Mouse (Mus musculus) liver, embryonic 13.5 days (tissue): Measurements from ENCODE around the gene Rlim. TPM values are rescaled to one million over a fixed set of nuclear protein-coding genes. Genes with fewer than 3 reads are reported as not detected.

Source experiments
- ATAC-seq: fragments of 200-750 bp; cut with Nextera tagmentation; 2 replicates; pipeline ENCODE4 v1.8.0; 2017; ENCODE audit warnings: low read depth, mild to moderate bottlenecking, moderate number of reproducible peaks, moderate library complexity
- DNase-seq: peaks from one replicate; pipeline ENCODE4 v3.0.0; 2022
- H3K27ac ChIP-seq: fragments of 300-500 bp; sonication (generic); 2 replicates; pipeline ENCODE4 v1.5.1; 2015; ENCODE audit warnings: moderate library complexity, mild to moderate bottlenecking, inconsistent platforms
- H3K27me3 ChIP-seq: fragments of 300-500 bp; sonication (generic); 2 replicates; pipeline ENCODE4 v1.6.1; 2015; ENCODE audit warnings: mild to moderate bottlenecking, inconsistent platforms
- H3K36me3 ChIP-seq: fragments of 300-500 bp; sonication (generic); 2 replicates; pipeline ENCODE4 v1.6.1; 2015; ENCODE audit warnings: mild to moderate bottlenecking, inconsistent platforms
- H3K4me1 ChIP-seq: fragments of 300-500 bp; sonication (generic); replicated peaks from 2 replicates; pipeline ENCODE4 v1.6.1; 2015; ENCODE audit warnings: inconsistent platforms
- H3K4me2 ChIP-seq: fragments of 300-500 bp; sonication (generic); 2 replicates; pipeline ENCODE4 v1.6.1; 2015; ENCODE audit warnings: inconsistent platforms, mild to moderate bottlenecking, moderate library complexity
- H3K4me3 ChIP-seq: fragments of 300-500 bp; sonication (generic); replicated peaks from 2 replicates; pipeline ENCODE4 v1.5.1; 2015; ENCODE audit warnings: mild to moderate bottlenecking, inconsistent platforms
- H3K9ac ChIP-seq: fragments of 300-500 bp; sonication (generic); 2 replicates; pipeline ENCODE4 v1.6.1; 2015; ENCODE audit warnings: mild to moderate bottlenecking, inconsistent platforms
- H3K9me3 ChIP-seq: fragments of 300-500 bp; sonication (generic); replicated peaks from 2 replicates; pipeline ENCODE4 v1.6.1; 2016; ENCODE audit warnings: inconsistent platforms
- WGBS: fragments of 180-500 bp; shearing (Covaris S2); methylation state at CpG from one replicate; pipeline ENCODE4 v1.1.7; 2015; ENCODE audit not compliant: insufficient replicate concordance; 5-methylcytosine and 5-hydroxymethylcytosine counted together
- polyA plus RNA-seq: library from polyadenylated mRNA; unstranded; fragments of >200 nt; fragmentation: Nextera tagmentation; extraction: Ambion mirVana; gene quantifications from 2 replicates; pipeline ENCODE4 v1.2.1, GENCODE M21; 2015

Rlim gene
- 11.2 and 14.7 TPM in 2 replicates for polyA plus RNA-seq

DNA sequence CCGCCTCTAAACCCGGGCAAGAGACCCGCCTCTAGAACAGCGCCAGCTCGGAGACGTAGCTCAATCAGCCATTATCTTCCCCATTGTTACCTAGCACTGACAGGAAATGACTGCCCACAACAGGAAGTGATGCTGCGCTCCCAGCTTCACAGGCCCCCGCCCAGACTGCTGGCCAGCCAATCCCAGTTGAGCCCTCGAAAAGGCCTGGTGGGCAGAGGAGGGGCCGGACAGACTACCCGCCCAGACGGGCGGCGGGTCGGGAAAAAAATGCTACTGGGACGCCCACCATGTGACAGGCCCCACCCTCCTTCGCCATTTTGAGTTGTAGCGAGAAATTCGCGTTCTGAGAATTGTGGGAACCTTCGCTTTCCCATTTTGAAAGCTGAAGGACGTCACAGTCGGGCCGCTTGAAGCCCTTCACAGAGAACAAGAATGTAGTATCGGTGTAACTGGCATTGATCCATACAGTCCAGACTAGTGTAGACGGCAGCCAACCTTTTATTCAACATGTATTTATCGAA is at the start of gene Rlim:
Gene Rlim, minus strand, starts transcription at position 116 of the 521 bp plus-strand sequence.
- peaks cover 11% of the 10 kb centered on the region; the same call in 1 of the 2 replicates for H3K27me3 ChIP-seq
- peak; percentile 99 for ATAC-seq
- peak within 1 kb of the TSS; percentile 81 for H3K4me3 ChIP-seq
- peak within 1 kb of the TSS; percentile 85 for H3K9ac ChIP-seq
- H3K9me3 ChIP-seq, result no peaks in the 10 kb centered on the region
- DNase-seq, result peak; percentile 89
- H3K4me2 ChIP-seq, result peak within 1 kb of the TSS; percentile 68
- WGBS, result 15% methylated on average over 27 of the region's 27 CpGs
- peaks cover 12% of the 10 kb centered on the region for H3K36me3 ChIP-seq
- H3K4me1 ChIP-seq, result no peaks in the 10 kb centered on the region
- peak within 1 kb of the TSS; percentile 88 for H3K27ac ChIP-seq

DNA sequence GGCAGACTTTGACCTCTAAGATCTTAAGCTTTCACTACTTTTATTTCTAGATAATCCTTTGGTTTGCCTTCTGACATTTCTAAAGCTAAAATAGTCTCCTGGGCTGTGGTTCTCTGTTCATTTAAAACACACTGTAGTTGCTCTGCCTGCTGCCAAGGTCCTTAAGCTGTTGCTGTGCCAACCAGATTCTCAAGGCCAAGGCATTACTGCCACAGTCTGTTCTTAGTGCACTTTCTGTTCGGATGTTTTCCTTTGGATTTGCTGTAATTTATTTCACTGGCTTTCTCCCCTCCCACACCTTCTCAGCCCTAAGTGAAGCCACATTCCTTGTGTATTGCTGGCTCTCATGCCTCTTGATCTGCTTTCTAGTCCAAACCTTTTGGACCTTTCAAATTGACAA is 36.1 kb upstream of the Rlim start:
- Histone ChIP-seq H3K9ac (no peak overlapping the region), H3K4me2 (no peak overlapping the region), H3K4me3 (no peak overlapping the region), H3K27me3 (no peaks in the 10 kb centered on the region; the same call in 1 of the 2 replicates), H3K36me3 (no peaks in the 10 kb centered on the region), H3K27ac (no peak overlapping the region), H3K9me3 (no peaks in the 10 kb centered on the region), H3K4me1 (no peaks in the 10 kb centered on the region)
- DNase-seq (no peak), ATAC-seq (no peak)
- 68% methylated on average over 1 of the region's 1 CpGs for WGBS

DNA sequence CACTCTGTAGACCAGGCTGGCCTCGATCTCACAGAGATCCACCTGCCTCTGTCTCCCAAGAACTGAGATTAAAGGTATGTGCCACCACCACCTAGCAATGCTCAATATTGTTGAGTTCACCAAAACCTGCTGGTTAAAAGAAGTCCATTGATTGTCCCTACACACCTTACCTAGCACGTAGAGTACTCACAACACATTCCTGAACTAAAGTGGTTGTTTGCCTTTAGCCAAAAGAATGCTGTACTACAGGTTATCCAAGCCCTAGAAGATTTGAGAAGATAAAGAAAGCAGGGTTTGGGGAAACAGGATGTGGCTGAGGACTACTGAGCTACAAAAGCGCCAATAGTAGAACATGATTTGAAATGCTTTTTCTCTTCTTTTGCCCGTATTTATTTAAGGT is 34.0 kb upstream of the Rlim start:
- WGBS, result 67% methylated on average over 4 of the region's 4 CpGs
- ATAC-seq, result no peak

DNA sequence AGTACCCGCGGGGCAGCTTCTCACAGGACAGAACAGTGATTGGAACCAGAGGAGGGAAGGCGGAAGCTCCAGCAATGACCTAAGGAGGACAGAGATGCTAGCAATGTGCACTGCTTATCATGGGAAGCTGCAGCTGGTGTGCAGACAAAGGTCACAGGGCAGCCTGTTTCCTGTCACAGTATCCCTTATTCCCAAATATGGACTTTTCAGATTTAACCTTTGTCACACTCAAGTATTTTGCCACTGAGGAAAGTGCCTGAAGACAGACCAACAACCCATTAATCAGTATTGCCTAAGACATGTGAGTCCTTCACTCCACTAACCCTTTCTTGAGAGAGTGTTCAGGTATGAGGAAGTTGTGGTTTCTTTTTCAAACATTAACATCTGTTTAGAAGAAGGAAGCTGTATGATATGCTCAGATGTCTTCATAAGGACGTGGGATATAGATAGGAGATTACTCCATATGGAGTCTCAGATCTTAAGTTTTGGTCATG is 32.3 kb upstream of the Rlim start:
- no peak for ATAC-seq
- 27% methylated on average over 4 of the region's 4 CpGs for WGBS
- H3K27ac ChIP-seq, result no peak overlapping the region

More for the DNA sequence above, 34.0 kb upstream of the Rlim start:
- Histone ChIP-seq H3K9me3 (no peaks in the 10 kb centered on the region), H3K27me3 (no peaks in the 10 kb centered on the region; the same call in 1 of the 2 replicates), H3K36me3 (no peaks in the 10 kb centered on the region), H3K4me2 (no peak overlapping the region), H3K9ac (no peak overlapping the region), H3K4me3 (no peak overlapping the region), H3K27ac (no peak overlapping the region), H3K4me1 (no peaks in the 10 kb centered on the region)
- no peak for DNase-seq

DNA sequence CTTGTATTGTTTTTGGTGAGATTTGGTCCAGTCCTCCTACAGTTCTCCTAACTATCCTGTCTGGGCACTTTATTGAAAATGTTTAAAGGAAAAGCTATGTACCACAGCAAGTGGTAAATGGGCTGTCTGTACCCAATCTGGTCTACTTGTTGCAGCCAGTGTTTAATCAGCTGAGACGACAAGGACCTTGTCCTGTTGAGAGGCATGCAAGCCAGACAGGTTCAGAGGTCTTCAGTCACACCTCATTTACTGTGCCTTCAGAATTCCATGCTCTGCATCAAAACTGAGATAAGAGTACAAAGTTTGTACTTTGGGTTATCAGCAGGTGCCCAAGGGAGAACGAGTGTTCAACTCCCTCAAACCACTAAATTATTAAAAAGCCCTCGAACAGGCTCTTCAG is 13.7 kb upstream of the Rlim start:
- no peaks in the 10 kb centered on the region for H3K4me1 ChIP-seq

More for the DNA sequence above, 32.3 kb upstream of the Rlim start:
- H3K4me3 ChIP-seq, result no peak overlapping the region
- H3K9me3 ChIP-seq, result no peaks in the 10 kb centered on the region
- no peak overlapping the region for H3K9ac ChIP-seq
- H3K27me3 ChIP-seq, result no peaks in the 10 kb centered on the region; the same call in 1 of the 2 replicates
- H3K4me1 ChIP-seq, result no peaks in the 10 kb centered on the region
- no peaks in the 10 kb centered on the region for H3K36me3 ChIP-seq
- no peak for DNase-seq
- H3K4me2 ChIP-seq, result no peak overlapping the region

DNA sequence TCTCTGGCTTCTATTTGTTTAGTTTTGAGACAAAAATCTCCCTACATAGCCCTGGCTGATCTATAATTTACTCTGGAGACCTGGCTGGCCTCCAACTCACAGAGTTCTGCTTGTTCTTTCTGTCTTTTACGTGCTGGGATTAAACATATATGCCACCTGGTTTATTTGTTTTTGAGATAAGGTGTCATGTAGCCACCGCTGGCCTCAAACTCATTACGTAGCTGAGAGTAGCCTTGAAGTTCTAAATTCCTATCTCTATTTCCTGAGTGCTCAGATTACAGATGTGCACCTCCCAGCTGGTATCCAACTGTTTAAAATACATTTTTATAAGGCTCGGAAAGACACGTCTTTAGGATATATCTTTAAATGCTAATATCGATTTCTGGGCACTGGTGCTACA is 12.8 kb upstream of the Rlim start:
- no peak for ATAC-seq
- 53% methylated on average over 6 of the region's 6 CpGs for WGBS

More for the DNA sequence above, 13.7 kb upstream of the Rlim start:
- no peak overlapping the region for H3K9ac ChIP-seq
- no peak overlapping the region for H3K27ac ChIP-seq
- no peak overlapping the region for H3K4me3 ChIP-seq
- no peaks in the 10 kb centered on the region for H3K9me3 ChIP-seq
- H3K36me3 ChIP-seq, result no peaks in the 10 kb centered on the region
- whole genome bisulfite sequencing, result 47% methylated on average over 3 of the region's 3 CpGs
- H3K4me2 ChIP-seq, result no peak overlapping the region
- ATAC-seq (no peak), DNase-seq (no peak)
- H3K27me3 ChIP-seq, result peaks cover 16% of the 10 kb centered on the region

DNA sequence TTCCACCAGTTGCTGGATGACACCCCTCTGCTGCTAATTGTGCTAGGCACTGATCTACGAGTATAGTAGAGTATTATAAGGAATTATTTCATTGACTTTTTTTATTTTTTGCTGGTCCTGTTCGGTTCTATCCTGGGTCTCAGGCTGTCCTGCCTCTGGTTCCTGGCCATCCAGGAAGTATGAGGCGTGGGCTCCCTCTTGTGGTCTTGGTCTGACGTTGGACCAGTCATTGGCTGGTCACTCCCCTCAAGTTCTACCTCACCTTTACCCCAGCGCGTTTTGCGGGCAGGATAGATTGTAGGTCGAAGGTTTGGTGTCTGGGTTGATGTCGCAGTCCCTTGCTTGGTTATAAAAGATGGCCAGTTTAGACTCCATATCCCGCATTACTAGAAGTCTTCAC is 10.6 kb upstream of the Rlim start:
- DNase-seq, result no peak
- 29% methylated on average over 10 of the region's 10 CpGs for WGBS

More for the DNA sequence above, 12.8 kb upstream of the Rlim start:
- no peaks in the 10 kb centered on the region for H3K9me3 ChIP-seq
- no peak overlapping the region for H3K4me3 ChIP-seq
- H3K9ac ChIP-seq, result no peak overlapping the region
- no peaks in the 10 kb centered on the region for H3K36me3 ChIP-seq
- H3K4me2 ChIP-seq, result no peak overlapping the region
- H3K4me1 ChIP-seq, result no peaks in the 10 kb centered on the region
- no peak overlapping the region for H3K27ac ChIP-seq
- H3K27me3 ChIP-seq, result peaks cover 16% of the 10 kb centered on the region
- no peak for DNase-seq

DNA sequence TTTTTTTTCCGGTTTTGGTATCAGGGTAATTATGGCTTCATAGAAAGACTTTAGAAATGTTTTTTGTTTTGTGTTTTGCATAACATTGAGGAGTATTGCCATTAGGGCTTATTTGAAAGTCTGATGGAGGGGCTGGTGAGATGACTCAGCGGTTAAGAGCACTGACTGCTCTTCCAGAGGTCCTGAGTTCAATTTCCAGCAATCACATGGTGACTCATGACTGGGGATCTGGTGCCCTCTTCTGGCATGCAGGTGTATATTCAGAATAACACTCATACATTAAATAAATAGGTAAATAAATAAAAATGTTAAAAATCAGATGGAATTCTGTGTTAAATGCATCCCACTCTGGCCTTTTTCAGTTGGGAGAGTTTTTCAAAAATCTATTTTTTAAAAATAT is 9.3 kb upstream of the Rlim start:
- Histone ChIP-seq H3K4me1 (no peaks in the 10 kb centered on the region), H3K9me3 (no peaks in the 10 kb centered on the region), H3K36me3 (no peaks in the 10 kb centered on the region), H3K4me3 (no peak overlapping the region), H3K27ac (no peak overlapping the region), H3K4me2 (no peak overlapping the region), H3K9ac (no peak overlapping the region), H3K27me3 (peaks cover 25% of the 10 kb centered on the region)
- ATAC-seq (no peak), DNase-seq (peak; percentile 10)
- 52% methylated on average over 2 of the region's 2 CpGs for WGBS

More for the DNA sequence above, 10.6 kb upstream of the Rlim start:
- no peaks in the 10 kb centered on the region for H3K9me3 ChIP-seq
- no peak overlapping the region for H3K4me3 ChIP-seq
- H3K27me3 ChIP-seq, result peaks cover 16% of the 10 kb centered on the region
- no peak overlapping the region for H3K27ac ChIP-seq
- H3K4me2 ChIP-seq, result no peak overlapping the region
- ATAC-seq, result no peak
- no peak overlapping the region for H3K9ac ChIP-seq
- H3K4me1 ChIP-seq, result no peaks in the 10 kb centered on the region
- no peaks in the 10 kb centered on the region for H3K36me3 ChIP-seq

DNA sequence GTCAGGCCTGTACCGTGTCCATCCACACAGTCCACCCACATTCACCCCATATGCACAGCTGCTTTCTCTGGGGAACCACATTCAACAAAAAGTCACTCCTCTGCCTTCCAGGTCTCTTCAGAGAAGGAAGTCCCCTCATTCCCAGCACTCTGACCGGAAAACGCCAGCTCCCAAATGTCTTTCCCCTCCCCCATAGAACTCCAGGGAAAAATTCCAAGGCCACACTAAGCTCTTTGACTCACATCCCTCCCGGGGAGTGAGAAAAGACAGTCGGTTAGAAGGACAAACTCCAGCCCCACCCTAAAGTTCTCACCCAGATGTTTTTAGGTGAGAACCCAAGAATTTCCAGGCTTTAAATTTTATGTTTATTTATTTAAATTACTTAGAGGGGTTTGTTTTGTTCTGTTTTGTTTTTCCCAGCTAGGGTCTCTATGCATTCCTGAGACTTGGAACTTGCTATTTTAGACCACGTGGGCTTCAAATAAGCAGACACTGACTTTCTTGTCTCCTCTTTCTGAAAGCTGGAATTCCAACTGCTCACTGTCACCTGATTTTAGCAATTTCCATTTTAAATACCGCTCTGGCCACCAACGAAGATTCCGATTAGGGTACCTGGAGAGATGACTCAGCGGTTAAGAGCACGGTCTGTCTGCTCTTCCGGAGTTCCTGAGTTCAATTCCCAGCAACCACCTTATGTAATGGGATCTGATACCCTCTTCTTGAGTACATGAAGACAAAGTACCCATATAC is 6.3 kb upstream of the Rlim start:
- H3K4me2 ChIP-seq, result no peak overlapping the region
- H3K9me3 ChIP-seq, result no peaks in the 10 kb centered on the region
- DNase-seq (no peak), ATAC-seq (no peak)
- H3K27me3 ChIP-seq, result peaks cover 16% of the 10 kb centered on the region; the same call in 1 of the 2 replicates
- no peak overlapping the region for H3K4me3 ChIP-seq
- 37% methylated on average over 12 of the region's 12 CpGs for WGBS
- no peaks in the 10 kb centered on the region for H3K4me1 ChIP-seq
- H3K27ac ChIP-seq, result no peak overlapping the region
- H3K36me3 ChIP-seq, result no peaks in the 10 kb centered on the region
- no peak overlapping the region for H3K9ac ChIP-seq

DNA sequence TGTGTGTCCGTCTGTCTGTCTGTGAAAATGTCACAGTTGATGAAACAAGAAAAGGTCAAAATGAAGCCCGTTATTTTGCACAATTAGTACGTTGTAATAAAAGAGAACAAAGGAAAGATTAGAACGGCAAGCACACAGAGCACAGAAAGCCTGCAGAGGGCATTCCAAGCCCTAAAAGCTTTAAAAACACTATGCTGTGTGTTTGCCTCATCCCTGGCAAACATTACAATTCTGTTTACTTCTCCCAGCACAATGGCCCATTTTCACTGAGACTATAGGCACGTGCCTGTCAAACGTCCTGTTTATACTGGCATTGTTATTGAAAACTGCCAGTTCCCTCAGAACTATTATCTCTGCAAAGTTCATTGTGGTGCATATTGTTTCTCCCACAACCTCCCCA is 5.1 kb upstream of the Rlim start:
- Histone ChIP-seq H3K4me1 (no peaks in the 10 kb centered on the region), H3K9ac (no peak overlapping the region), H3K36me3 (no peaks in the 10 kb centered on the region), H3K27me3 (peaks cover 16% of the 10 kb centered on the region; the same call in 1 of the 2 replicates), H3K4me2 (no peak overlapping the region), H3K4me3 (no peak overlapping the region), H3K9me3 (no peaks in the 10 kb centered on the region), H3K27ac (no peak overlapping the region)
- ATAC-seq (no peak), DNase-seq (no peak)
- WGBS, result 40% methylated on average over 6 of the region's 6 CpGs

DNA sequence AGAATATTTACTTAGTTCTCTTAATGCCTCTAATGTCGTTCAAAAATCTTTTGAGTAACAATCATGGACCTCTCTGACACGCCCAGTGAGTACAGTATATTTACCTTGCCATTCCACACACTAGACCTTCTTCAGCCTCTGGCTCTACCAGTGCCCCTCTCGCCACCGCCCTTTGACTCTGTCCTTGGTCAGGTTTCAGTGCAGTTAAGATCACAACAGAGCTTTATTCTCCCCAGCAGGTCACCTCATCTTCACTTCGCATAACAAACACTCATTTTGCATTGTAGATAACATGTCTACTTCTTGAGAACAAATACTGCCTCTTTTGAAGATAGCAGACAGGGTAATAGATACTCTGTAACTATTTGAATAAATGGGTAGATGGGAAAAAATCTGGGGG is 3.9 kb upstream of the Rlim start:
- H3K9ac ChIP-seq, result no peak overlapping the region
- H3K4me1 ChIP-seq, result no peaks in the 10 kb centered on the region
- peaks cover 16% of the 10 kb centered on the region; the same call in 1 of the 2 replicates for H3K27me3 ChIP-seq
- 39% methylated on average over 5 of the region's 5 CpGs for WGBS
- H3K27ac ChIP-seq, result no peak overlapping the region
- ATAC-seq, result no peak
- H3K36me3 ChIP-seq, result no peaks in the 10 kb centered on the region
- DNase-seq, result no peak
- H3K4me2 ChIP-seq, result no peak overlapping the region
- H3K9me3 ChIP-seq, result no peaks in the 10 kb centered on the region
- no peak overlapping the region for H3K4me3 ChIP-seq
